Mouse (Mus musculus): ENCODE measurements at regions not wholly inside any gene's neighbourhood (a gene's known extent, or its start where the extent isn't known, plus 50 kb on each side); places are given as distances from the start of the nearest gene placed in this dataset.
"Not testable (repeated sequence)": the region's sequence is repeated elsewhere in the genome, so short reads cannot be mapped to it uniquely, and the experiment has no call there.

DNA sequence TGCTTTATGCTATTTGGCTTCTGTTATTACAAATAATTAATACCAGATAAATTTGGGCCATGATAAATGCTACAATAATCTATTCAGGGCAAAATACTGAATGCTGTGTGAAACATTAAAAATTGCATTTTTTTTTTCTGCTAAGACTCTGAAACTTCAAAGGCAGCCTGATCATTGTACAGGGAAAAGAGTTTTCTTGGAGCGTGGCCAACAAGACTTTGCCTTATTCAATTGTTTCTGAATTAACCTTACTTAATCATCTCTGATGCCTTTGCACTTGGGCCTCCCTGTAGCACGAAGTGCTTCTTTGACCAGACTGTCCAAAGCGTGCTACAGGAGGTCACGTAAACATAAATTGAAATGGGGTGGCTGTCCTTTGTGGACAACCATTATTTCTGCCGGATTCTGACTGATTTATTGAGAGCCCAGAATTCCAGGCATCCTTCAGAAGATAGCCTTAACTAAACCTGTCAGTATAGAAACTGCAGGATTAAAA lies 69.9 kb upstream of the Slc1a3 start:
- ATAC-seq (replicated peaks; ENCODE audit: low read depth, poor library complexity, severe bottlenecking): no peak

GRCm38 (mm10) chr15:8767624-8768571 lies 57.3 kb upstream of the Slc1a3 start:
- ATAC-seq (replicated peaks; ENCODE audit: low read depth, poor library complexity, severe bottlenecking): no peak

GRCm38 (mm10) chr15:8766208-8766607 lies 55.6 kb upstream of the Slc1a3 start:
- ATAC-seq (replicated peaks; ENCODE audit: low read depth, poor library complexity, severe bottlenecking): not testable (repeated sequence)

DNA sequence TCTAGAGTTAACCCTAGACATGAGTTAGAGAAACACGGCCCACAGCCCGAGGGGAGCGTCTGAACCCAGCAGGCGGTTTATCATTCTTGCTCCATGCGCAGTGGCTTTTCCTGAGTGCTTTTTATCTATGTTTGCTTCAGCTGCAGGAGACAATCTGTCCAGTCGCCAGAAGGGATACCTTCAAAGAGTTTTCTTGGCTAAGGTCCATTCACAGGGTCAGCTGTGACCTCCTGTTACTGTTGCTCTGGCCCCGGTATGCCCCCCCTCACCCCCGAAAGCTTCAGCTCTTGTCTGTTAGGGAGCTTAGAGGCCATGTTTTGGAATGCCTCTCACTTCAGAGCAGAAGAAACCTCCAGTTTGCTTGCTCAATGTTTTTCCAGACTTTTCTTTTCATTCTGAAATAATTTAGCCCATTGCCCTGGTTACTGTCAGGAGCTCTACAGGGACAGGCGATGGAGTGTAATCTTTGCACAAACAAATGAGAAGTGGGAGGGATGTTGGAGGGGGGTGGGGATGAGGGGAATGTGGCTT lies 51.2 kb upstream of the Slc1a3 start:
- ATAC-seq (replicated peaks; ENCODE audit: low read depth, poor library complexity, severe bottlenecking): 0 out of 2 replicates have a peak, but pooled peaks have one; percentile 39

- ATAC-seq (replicated peaks; ENCODE audit: low read depth, poor library complexity, severe bottlenecking): no peak
Measured at GRCm38 (mm10) chr15:8761132-8761531, 50.6 kb upstream of the Slc1a3 start.

All from common myeloid progenitor, adult 5-6 weeks (primary cell).